Mouse (Mus musculus) kidney, embryonic 16.5 days (tissue): ENCODE data around the gene Ints1. TPM values are rescaled to one million over a fixed set of nuclear protein-coding genes. Genes with fewer than 3 reads are reported as not detected.
A peak's percentile ranks its signal among the peaks of the same experiment; 100 is the strongest.

ENCODE experiments used
- ATAC-seq: fragments of 200-750 bp; cut with Nextera tagmentation; 2 replicates; pipeline ENCODE4 v1.8.0; 2017; ENCODE audit warnings: moderate TSS enrichment; ENCODE audit not compliant: low FRiP score, low TSS enrichment
- H3K27ac ChIP-seq: fragments of 300-500 bp; sonication (generic); 2 replicates; pipeline ENCODE4 v1.5.1; 2014; ENCODE audit warnings: low read length
- H3K27me3 ChIP-seq: fragments of 300-500 bp; sonication (generic); 2 replicates; pipeline ENCODE4 v1.6.1; 2014; ENCODE audit warnings: low read length, control low read depth, mixed read lengths; ENCODE audit not compliant: insufficient read depth
- H3K36me3 ChIP-seq: fragments of 300-500 bp; sonication (generic); 2 replicates; pipeline ENCODE4 v1.6.1; 2014; ENCODE audit warnings: low read length, control low read depth, mixed read lengths; ENCODE audit not compliant: insufficient read depth
- H3K4me1 ChIP-seq: fragments of 300-500 bp; sonication (generic); 2 replicates; pipeline ENCODE4 v1.6.1; 2014; ENCODE audit warnings: low read length, control low read depth, mixed read lengths; ENCODE audit not compliant: insufficient read depth
- H3K4me2 ChIP-seq: fragments of 300-500 bp; sonication (generic); replicated peaks from 2 replicates; pipeline ENCODE4 v1.6.1; 2014; ENCODE audit warnings: low read depth, low read length
- H3K4me3 ChIP-seq: fragments of 300-500 bp; sonication (generic); 2 replicates; pipeline ENCODE4 v1.5.1; 2014; ENCODE audit warnings: mild to moderate bottlenecking, low read length
- H3K9ac ChIP-seq: fragments of 300-500 bp; sonication (generic); replicated peaks from 2 replicates; pipeline ENCODE4 v1.6.1; 2014; ENCODE audit warnings: low read length
- H3K9me3 ChIP-seq: fragments of 300-500 bp; sonication (generic); 2 replicates; pipeline ENCODE4 v1.6.1; 2016; ENCODE audit warnings: low read length, control low read depth
- WGBS: fragments of 180-500 bp; shearing (Covaris S2); extraction: QIAGEN DNeasy Blood & Tissue Kit; methylation state at CpG from one replicate; pipeline ENCODE4 v1.1.7; 2014; 5-methylcytosine and 5-hydroxymethylcytosine counted together
- polyA plus RNA-seq: library from polyadenylated mRNA; unstranded; fragments of >200 nt; fragmentation: Nextera tagmentation; extraction: Ambion mirVana; gene quantifications from 2 replicates; pipeline ENCODE4 v1.2.1, GENCODE M21; 2015

The Ints1 gene
- 28.3 and 30.4 TPM in 2 replicates for polyA plus RNA-seq

- H3K4me3 ChIP-seq: peak within 1 kb of the TSS; percentile 94
- H3K4me1 ChIP-seq: peaks cover 10% of the 10 kb centered on the region
- H3K36me3 ChIP-seq: peaks cover 31% of the 10 kb centered on the region
- no peak within 1 kb of the TSS; the same call in 1 of the 2 replicates for H3K27ac ChIP-seq
- peak within 1 kb of the TSS; percentile 88 for H3K4me2 ChIP-seq
- H3K27me3 ChIP-seq: no peaks in the 10 kb centered on the region
- peak within 1 kb of the TSS; percentile 87 for H3K9ac ChIP-seq
- ATAC-seq: peak; percentile 93
- H3K9me3 ChIP-seq: no peaks in the 10 kb centered on the region
- under 1% methylated on average over 55 of the region's 55 CpGs for WGBS
These were observed at the start of gene Ints1 for GRCm38 (mm10) chr5:139775216-139775926. TSS of gene Ints1 (minus strand) at chr5:139775674.

DNA sequence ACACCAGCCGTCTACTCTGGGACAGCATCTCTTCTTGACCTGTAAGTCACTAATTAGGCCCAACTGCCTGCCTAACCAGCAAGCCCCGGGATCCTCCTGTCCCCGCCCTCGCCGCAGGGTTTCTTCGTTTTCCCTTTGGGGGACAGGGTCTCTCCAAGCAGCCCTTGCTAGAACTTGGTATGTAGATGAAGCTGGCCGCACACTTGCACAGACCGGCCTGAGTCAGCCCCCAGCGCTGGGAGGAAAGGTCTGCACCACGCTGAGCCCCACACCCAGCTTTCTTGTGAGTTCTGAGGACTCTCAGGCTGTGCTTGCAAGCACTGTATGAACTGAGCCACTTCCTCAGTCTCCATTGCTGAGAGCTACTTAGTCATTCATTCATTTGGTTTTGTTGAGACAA, 49.1 kb upstream of the Ints1 start:
- no peak for ATAC-seq
- Histone ChIP-seq H3K9ac (no peak overlapping the region), H3K4me2 (no peak overlapping the region), H3K36me3 (peaks cover 11% of the 10 kb centered on the region), H3K27me3 (no peaks in the 10 kb centered on the region), H3K27ac (no peak overlapping the region), H3K4me1 (peaks cover 16% of the 10 kb centered on the region), H3K4me3 (no peak overlapping the region), H3K9me3 (no peaks in the 10 kb centered on the region)
- WGBS: 89% methylated on average over 10 of the region's 10 CpGs

DNA sequence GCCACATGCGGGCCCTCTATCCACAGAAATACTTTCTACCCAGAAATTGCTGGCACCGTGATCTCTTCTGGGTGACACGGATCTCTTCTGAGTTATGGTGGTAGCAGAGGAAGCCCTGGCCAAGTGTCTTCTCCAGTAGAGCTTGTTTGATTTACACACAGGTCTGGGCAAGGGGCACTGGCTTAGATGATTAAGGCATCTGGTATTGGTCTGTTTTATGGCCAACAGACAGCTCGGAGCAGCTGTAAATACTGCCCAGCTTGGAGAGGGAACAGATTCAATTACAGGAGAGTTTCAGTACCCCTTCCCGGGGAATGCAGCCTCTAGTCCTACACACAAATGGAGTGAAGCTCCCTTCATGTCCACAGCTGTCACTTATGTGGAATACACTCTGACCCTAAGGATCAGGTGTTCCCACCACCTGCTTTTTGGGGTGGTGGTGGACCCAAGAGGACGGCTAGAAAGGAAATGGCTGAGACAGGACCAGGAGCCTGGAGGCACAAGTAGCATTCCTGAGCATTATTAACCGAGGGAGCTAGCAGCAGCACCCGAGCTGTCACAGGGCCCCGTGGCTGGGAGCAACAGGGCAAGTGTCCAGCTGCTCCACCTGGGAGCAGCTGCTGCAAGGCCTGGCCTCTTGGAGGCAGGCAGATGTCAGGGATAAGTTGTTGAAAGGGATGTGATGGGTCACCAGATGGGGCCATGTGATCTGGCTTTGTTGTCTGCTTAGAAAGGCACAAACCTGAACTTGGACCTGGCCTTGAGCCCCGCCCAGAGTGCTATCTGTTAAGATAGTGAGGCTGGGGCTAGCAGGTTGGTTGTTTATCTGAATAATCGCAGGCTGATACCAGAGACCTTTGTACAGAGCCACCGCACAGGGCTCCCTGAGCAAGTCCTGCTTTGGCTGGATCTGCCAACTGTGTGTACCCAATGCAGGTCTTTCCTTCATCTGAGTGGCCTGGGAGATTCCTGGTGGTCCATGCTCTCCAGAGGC, 46.3 kb upstream of the Ints1 start:
- Histone ChIP-seq H3K27me3 (no peaks in the 10 kb centered on the region), H3K4me2 (no peak overlapping the region), H3K27ac (peak overlapping the region; percentile 51), H3K4me1 (peaks cover 16% of the 10 kb centered on the region), H3K36me3 (peaks cover 11% of the 10 kb centered on the region), H3K9me3 (no peaks in the 10 kb centered on the region), H3K9ac (no peak overlapping the region), H3K4me3 (no peak overlapping the region)
- ATAC-seq: peak; percentile 49
- WGBS: 33% methylated on average over 12 of the region's 12 CpGs

DNA sequence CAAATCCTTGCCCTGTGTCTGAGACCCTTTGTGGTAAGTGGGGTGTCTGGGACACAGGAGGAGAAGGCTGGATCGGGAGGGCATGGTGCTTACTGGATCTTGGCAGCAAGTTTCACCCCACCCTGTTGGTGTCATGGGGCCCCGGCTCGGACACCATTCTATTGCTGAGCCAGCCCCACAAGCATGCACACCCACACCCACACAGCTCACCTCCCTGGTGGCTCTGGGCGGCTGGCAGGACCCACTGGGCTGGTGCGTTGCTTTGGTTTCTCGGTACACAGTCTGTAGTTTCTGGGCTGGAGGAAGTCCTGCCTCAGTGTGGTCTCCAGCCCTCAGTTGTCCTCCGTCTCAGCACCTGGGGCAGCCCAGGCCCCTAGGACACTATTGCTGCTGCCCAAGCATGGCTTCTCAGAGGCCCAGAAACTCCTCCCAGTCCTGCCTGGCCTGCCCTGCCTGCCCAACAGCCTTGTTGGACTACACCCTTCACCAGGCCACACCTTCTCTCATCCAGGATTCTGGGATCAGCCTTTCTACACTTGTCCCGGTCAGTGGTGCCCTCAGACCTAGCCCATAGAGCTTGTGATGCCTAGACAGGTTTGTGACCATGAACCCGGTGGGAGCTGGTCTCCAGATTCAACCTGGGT, 44.2 kb upstream of the Ints1 start, which contains the start of gene Tmem184a:
Gene Tmem184a, minus strand, starts transcription at position 380 of the 644 bp plus-strand sequence.
- 87% methylated on average over 9 of the region's 9 CpGs for WGBS
- H3K4me3 ChIP-seq: no peak within 1 kb of the TSS
- peaks cover 11% of the 10 kb centered on the region for H3K36me3 ChIP-seq
- H3K27me3 ChIP-seq: peaks cover 1% of the 10 kb centered on the region; the same call in 1 of the 2 replicates
- H3K9me3 ChIP-seq: no peaks in the 10 kb centered on the region
- H3K4me1 ChIP-seq: peaks cover 5% of the 10 kb centered on the region; the same call in 1 of the 2 replicates
- ATAC-seq: no peak
- no peak within 1 kb of the TSS for H3K27ac ChIP-seq
- no peak within 1 kb of the TSS for H3K9ac ChIP-seq
- no peak within 1 kb of the TSS for H3K4me2 ChIP-seq

- WGBS: 49% methylated on average over 4 of the region's 4 CpGs
- H3K27ac ChIP-seq: no peak overlapping the region
- H3K9ac ChIP-seq: no peak overlapping the region
- no peaks in the 10 kb centered on the region for H3K9me3 ChIP-seq
- no peak overlapping the region for H3K4me3 ChIP-seq
- ATAC-seq: no peak
- peaks cover 9% of the 10 kb centered on the region for H3K27me3 ChIP-seq
- peaks cover 11% of the 10 kb centered on the region for H3K36me3 ChIP-seq
- H3K4me1 ChIP-seq: peaks cover 5% of the 10 kb centered on the region; the same call in 1 of the 2 replicates
- H3K4me2 ChIP-seq: no peak overlapping the region
These were observed 43.3 kb upstream of the Ints1 start for GRCm38 (mm10) chr5:139818801-139819200.

- peaks cover 5% of the 10 kb centered on the region; the same call in 1 of the 2 replicates for H3K4me1 ChIP-seq
- H3K9me3 ChIP-seq: no peaks in the 10 kb centered on the region
- no peak overlapping the region for H3K4me2 ChIP-seq
- H3K4me3 ChIP-seq: no peak overlapping the region
- no peak overlapping the region for H3K9ac ChIP-seq
- peaks cover 14% of the 10 kb centered on the region for H3K27me3 ChIP-seq
- H3K36me3 ChIP-seq: peaks cover 7% of the 10 kb centered on the region
- H3K27ac ChIP-seq: no peak overlapping the region
- WGBS: 83% methylated on average over 3 of the region's 3 CpGs
- no peak for ATAC-seq
These were observed 42.6 kb upstream of the Ints1 start for GRCm38 (mm10) chr5:139818056-139818455.

DNA sequence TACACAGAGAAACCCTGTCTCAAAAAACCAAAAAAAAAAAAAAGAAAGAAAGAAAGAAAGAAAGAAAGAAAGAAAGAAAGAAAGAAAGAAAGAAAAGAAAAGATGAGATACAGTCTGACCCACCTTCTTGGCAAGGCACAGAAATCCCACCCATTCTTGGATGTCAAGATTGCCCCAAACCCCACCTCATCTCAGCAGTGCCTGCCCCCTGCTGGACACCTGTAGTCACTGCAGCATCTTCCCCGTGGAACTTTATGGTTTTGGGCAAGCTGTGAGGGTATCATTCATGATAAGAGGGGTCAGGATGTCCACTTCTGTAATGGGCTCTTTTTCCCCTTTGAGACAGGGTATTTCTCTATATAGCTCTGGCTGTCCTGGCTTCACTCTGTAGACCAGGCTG, 41.8 kb upstream of the Ints1 start:
- Histone ChIP-seq H3K9me3 (no peaks in the 10 kb centered on the region), H3K9ac (no peak overlapping the region), H3K27ac (no peak overlapping the region), H3K4me3 (no peak overlapping the region), H3K36me3 (peaks cover 6% of the 10 kb centered on the region), H3K4me1 (peaks cover 2% of the 10 kb centered on the region; the same call in 1 of the 2 replicates), H3K4me2 (no peak overlapping the region), H3K27me3 (peaks cover 18% of the 10 kb centered on the region)
- ATAC-seq: no peak
- 0% methylated on average over 1 of the region's 1 CpGs for WGBS

- peaks cover 18% of the 10 kb centered on the region for H3K27me3 ChIP-seq
- H3K36me3 ChIP-seq: no peaks in the 10 kb centered on the region
- no peak overlapping the region for H3K4me3 ChIP-seq
- H3K4me2 ChIP-seq: no peak overlapping the region
- no peak overlapping the region for H3K9ac ChIP-seq
- no peaks in the 10 kb centered on the region for H3K4me1 ChIP-seq
- H3K27ac ChIP-seq: no peak overlapping the region
- ATAC-seq: no peak
- H3K9me3 ChIP-seq: no peaks in the 10 kb centered on the region
These were observed 41.0 kb upstream of the Ints1 start for GRCm38 (mm10) chr5:139816445-139816844.

DNA sequence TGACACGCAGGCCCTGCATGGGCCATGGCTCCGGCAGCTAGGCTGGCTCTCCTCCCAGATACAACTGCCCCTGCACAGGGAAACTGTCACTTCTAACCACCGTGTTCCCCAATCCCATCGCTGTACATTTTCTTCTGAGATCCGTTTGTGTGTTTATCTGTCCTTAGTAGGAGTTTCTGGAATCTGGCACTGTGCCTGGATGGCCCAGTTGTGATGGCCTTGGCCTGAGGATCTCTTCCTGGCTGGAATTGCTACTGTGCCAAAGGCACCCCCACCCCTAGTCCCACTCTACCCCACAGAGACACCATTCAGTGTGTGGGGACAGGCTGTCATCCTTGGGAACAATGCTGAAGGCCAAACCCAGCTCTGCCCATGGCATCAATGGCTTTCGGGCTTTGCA, 40.5 kb upstream of the Ints1 start:
- no peaks in the 10 kb centered on the region for H3K4me1 ChIP-seq
- H3K4me2 ChIP-seq: no peak overlapping the region
- H3K36me3 ChIP-seq: no peaks in the 10 kb centered on the region
- H3K9ac ChIP-seq: no peak overlapping the region
- ATAC-seq: no peak
- WGBS: 65% methylated on average over 6 of the region's 6 CpGs
- H3K27ac ChIP-seq: no peak overlapping the region
- H3K27me3 ChIP-seq: peaks cover 18% of the 10 kb centered on the region
- H3K9me3 ChIP-seq: no peaks in the 10 kb centered on the region
- no peak overlapping the region for H3K4me3 ChIP-seq
